Mouse (Mus musculus): ENCODE results near the gene Loxl3. TPM values are rescaled to one million over a fixed set of nuclear protein-coding genes. Genes with fewer than 3 reads are reported as not detected.

Gene Loxl3
- 10.1 and 23.6 TPM in 2 replicates for polyA plus RNA-seq (2012; rRNA removed; ENCODE audit: low replicate concordance)

DNA sequence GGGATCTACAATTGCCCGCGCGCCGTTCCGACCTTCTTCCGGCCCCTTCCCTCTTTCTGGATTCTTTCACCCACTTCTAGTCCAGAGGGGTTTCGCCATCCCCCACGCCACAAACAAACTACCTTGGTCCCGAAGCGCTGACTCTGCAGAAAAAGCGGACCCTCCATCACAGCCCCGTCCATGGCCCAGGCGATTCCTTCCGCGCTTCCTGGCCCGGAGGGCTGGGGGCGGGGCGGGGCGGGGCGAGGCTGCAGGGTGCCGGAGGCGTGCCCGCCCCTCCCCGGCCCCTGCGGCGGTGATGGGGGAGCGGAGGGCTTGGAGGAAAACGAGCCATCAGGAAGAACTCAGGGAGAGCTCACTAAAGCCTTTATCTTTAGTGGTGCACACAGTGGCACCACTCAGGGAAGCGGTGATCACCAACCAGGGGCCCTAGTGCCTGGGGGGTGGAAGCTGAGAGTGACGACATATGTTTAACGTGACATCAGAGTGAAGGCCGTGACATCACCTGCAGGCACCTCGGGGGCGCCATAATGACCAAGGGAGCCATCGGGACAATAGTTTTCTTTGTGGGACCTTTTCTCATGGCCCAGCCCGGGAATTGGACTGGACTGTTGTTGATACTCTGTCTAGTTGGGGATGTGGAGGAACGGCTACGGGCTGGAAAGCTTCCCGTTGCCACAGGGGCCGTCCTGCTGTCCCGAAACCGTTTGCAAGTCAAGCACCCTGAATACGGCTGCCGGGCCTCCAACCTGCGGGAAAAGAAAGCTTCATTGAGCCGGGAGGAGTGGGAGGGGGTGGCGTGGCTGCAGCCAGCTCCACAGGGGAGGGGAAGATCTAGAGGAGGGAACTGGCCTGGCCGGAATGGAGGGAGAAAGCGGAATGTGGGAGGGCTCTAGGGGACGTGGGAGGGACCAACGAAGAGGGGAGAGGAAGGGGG lies at the start of gene Loxl3, which contains the start of gene Dok1:
Gene Loxl3, plus strand, starts transcription at position 925 of the 937 bp plus-strand sequence.
Gene Dok1, minus strand, starts transcription at position 223 of the 937 bp plus-strand sequence.

DNA sequence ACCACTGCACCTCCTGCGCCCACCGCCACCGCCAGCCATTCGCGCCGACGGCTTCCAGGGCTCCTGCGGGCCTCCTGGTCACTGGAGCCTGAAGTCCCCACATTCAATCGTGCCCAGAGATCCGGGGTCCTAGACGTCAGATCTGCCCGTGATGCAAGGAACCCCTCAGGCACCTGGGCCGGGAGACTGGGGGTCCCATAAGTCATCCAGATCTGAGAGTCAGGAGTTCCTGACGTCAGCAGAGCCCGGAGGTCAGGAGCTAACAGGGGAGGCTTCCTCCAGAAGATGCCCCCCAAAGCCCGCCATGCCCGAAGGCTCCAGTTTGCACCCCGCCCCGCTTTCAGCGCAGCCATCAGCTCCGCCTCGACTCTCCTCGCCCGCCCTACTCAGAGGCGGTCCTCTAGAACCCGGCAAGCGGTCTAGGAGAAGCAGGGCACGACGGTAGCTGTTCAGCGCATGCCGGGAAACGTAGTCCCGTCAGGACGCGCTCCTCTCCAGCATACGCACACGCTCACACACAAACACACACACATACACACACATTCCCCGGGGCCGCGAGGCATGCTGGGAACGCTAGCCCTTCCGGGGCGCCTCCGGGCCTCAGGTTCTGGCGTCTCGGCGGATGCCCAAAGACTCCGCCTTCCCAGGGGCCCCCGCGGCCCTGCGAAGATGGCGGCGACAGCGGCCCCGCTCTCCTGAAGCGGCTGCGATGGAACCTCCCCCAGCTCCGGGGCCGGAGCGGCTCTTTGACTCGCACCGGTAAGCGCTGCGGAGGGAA lies 20.3 kb downstream of the Loxl3 start, which contains the start of gene Aup1:
Gene Aup1, plus strand, starts transcription at position 448 of the 778 bp plus-strand sequence.

DNA sequence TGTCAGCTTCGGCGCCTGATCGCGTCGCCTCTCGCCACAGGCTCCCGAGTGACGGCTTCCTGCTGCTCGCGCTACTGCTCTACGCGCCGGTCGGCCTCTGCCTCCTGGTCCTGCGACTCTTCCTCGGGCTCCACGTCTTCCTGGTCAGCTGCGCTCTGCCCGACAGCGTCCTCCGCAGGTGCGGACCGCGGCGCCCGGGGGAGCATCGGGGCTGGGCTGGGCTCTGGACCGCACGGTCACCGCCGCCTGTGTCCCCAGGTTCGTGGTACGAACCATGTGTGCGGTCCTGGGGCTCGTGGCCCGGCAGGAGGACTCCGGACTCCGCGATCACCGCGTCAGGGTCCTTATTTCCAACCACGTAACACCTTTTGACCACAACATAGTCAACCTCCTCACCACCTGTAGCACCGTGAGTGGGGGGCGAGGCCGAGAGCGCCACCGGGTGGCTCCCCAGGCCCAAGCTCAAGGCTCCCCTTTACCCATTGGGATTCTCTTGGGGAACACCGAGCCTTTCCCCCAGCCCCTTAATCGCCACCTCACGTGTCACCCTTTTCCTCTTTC lies 21.0 kb downstream of the Loxl3 start, which contains the start of gene Htra2:
Gene Htra2, minus strand, starts transcription at position 403 of the 561 bp plus-strand sequence.

DNA sequence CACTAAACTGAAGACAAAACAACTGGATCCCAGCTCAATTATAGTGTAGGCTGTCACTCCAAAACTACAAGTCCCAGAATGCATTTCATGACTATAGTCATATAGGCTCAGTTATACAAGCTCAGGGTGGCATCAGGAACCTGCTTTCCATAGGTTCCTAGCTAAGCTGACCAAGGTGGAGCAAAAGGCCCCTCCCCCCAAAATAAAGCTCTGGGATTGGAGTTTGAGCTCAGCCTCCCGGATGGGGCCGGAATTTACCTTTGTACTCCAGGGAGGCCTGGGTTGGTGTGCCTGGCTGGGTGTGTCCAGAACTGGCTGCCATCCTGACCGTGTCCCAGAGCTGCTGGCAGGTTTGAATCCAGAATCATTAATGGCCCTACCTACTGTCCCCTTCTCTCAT lies 23.8 kb downstream of the Loxl3 start, which contains the start of gene Dqx1:
Gene Dqx1, plus strand, starts transcription at position 55 of the 400 bp plus-strand sequence.

DNA sequence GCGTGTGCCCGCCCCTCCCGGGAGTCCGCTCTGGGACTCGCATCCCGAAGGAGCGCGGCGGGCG lies 36.1 kb downstream of the Loxl3 start, which contains the start of gene Tlx2:
Gene Tlx2, minus strand, starts transcription at position 47 of the 64 bp plus-strand sequence.

DNA sequence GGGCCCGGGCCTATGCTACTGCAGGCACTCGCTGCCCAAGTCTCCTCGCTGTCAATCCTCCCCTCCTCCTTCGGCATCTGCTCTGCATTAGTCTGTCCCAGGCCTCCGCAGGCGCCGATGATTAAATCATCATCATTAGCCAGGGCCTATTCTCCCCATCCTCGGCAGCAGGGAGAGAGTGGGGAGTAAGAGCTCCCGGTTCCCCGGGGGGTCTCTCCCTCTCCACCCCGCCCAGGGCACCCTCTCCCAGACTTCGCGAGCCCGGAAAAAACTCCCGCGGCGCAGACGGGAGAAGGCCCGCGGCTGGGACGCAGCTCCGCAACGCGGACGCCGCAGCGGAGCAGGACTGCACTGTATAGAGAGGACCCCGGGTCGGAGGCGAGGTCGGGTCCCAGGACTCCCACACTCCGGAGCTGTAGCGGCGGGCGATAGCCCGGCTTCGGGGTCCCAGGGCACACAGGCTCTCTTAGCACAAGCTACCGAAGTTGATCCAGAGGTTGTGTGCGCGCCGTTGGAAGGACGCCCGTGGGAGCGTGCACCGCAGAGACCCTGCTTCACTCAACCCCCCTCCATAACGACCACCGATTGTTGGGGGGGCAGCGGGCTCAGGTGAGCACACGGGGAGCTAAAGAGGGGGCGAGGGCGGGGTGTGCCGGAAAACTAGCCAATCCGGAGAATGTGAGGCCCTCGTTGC lies 43.8 kb downstream of the Loxl3 start, which contains the start of gene Pcgf1:
Gene Pcgf1, plus strand, starts transcription at position 240 of the 694 bp plus-strand sequence.

DNA sequence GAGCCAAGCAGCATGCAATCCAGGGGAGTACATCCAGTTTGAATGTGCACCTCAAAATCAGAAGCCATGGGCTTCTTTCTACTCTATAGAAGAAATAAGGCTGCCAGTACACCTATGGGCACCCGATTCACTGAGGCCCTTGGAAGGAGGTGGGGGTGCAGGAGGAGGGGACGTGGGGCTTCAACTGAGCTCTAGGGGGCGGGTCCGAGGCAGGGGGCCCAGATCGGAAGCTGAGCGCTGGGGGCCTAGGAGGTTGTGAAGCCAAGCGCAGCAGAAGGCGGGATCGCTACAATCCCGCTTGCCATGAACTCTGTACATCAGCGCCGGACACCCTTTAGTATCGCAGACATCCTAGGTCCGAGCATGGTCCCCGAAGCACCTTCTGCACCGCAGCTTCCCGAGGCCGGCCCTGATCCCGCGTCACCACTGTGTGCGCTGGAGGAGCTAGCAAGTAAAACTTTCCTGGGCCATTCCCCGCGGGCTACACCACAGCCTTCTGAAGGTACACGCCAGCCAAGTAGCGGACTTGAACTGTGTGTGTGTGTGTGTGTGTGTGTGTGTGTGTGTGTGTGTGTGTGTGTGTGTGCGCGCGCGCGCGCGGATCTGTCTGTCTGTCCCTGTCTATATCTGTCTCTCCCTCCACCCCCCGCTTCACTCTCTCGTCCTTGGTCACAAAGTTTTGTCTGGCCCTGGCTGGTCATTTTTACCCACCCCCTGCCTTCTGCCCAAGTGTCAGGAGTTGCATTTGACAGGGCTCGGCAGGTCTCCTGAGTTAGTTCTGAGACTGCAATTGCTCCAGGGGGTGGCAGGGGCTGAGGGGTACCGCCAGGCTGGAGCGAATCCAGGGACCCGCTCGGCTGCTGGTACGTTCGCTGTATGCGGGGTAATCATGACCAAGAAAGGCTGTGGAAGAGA lies 52.4 kb downstream of the Loxl3 start, which contains the start of gene Lbx2:
Gene Lbx2, plus strand, starts transcription at position 247 of the 915 bp plus-strand sequence.

DNA sequence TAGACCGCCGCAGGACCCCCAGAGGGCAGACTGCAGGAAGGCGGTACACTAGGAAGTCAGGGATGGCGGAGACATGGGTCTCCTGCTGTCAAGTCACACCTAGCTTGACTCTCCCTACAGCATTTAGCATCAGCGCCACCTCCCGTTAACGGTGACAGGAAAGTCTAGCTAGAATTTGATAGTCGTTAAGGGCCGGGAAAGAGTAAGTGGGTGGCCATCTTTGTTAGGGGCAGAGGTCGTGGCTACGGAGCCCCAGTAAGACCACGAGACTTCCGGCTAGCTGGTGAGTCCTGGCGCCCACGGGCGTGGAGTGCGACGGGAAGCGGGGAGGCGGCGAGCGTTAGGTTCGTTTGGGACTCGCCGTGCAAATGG lies 67.3 kb downstream of the Loxl3 start, which contains the start of the genes Ccdc142 and Gm42688:
Gene Ccdc142, plus strand, starts transcription at position 286 of the 372 bp plus-strand sequence.
Gene Gm42688, plus strand, starts transcription at position 302 of the 372 bp plus-strand sequence.

Other genes with a start within 250 kb of the Loxl3 start
- gene Sema4f, start 94.4 kb upstream of the Loxl3 start, polyA plus RNA-seq (2012; rRNA removed; ENCODE audit: low replicate concordance): 0.27 and 0.57 TPM in 2 replicates
- 0.57 and 0.59 TPM in 2 replicates for gene M1ap, start 87.3 kb upstream of the Loxl3 start, polyA plus RNA-seq (2012; rRNA removed; ENCODE audit: low replicate concordance)
- 11.2 and 13.9 TPM in 2 replicates for gene Dok1, start 702 bp upstream of the Loxl3 start, polyA plus RNA-seq (2012; rRNA removed; ENCODE audit: low replicate concordance)
- gene Aup1, start 20.3 kb downstream of the Loxl3 start, polyA plus RNA-seq (2012; rRNA removed; ENCODE audit: low replicate concordance): 309 and 367 TPM in 2 replicates
- gene Htra2, start 21.1 kb downstream of the Loxl3 start, polyA plus RNA-seq (2012; rRNA removed; ENCODE audit: low replicate concordance): 57.1 and 73.9 TPM in 2 replicates
- 1.7 and 2.6 TPM in 2 replicates for gene Dqx1, start 23.7 kb downstream of the Loxl3 start, polyA plus RNA-seq (2012; rRNA removed; ENCODE audit: low replicate concordance)
- not detected in 2 replicates for gene Tlx2, start 36.1 kb downstream of the Loxl3 start, polyA plus RNA-seq (2012; rRNA removed; ENCODE audit: low replicate concordance)
- 21.1 and 28.1 TPM in 2 replicates for gene Pcgf1, start 43.7 kb downstream of the Loxl3 start, polyA plus RNA-seq (2012; rRNA removed; ENCODE audit: low replicate concordance)
- gene Lbx2, start 52.2 kb downstream of the Loxl3 start, polyA plus RNA-seq (2012; rRNA removed; ENCODE audit: low replicate concordance): 2.4 and 3.2 TPM in 2 replicates
- gene Ccdc142, start 67.4 kb downstream of the Loxl3 start, polyA plus RNA-seq (2012; rRNA removed; ENCODE audit: low replicate concordance): 4.7 and 10.3 TPM in 2 replicates
- 4.1 and 7.8 TPM in 2 replicates for gene Gm42688, start 67.4 kb downstream of the Loxl3 start, polyA plus RNA-seq (2012; rRNA removed; ENCODE audit: low replicate concordance)
- gene Mrpl53, start 74.9 kb downstream of the Loxl3 start, polyA plus RNA-seq (2012; rRNA removed; ENCODE audit: low replicate concordance): 76.4 and 94.6 TPM in 2 replicates
- gene Mogs, start 81.3 kb downstream of the Loxl3 start, polyA plus RNA-seq (2012; rRNA removed; ENCODE audit: low replicate concordance): 27.7 and 77.1 TPM in 2 replicates
- gene Wbp1, start 87.4 kb downstream of the Loxl3 start, polyA plus RNA-seq (2012; rRNA removed; ENCODE audit: low replicate concordance): 165 and 170 TPM in 2 replicates
- 13.5 and 28.2 TPM in 2 replicates for gene Ino80b, start 91.3 kb downstream of the Loxl3 start, polyA plus RNA-seq (2012; rRNA removed; ENCODE audit: low replicate concordance)
- gene Rtkn, start 101.3 kb downstream of the Loxl3 start, polyA plus RNA-seq (2012; rRNA removed; ENCODE audit: low replicate concordance): 19.8 and 52.2 TPM in 2 replicates
- gene Wdr54, start 122.2 kb downstream of the Loxl3 start, polyA plus RNA-seq (2012; rRNA removed; ENCODE audit: low replicate concordance): 1.1 and 6.5 TPM in 2 replicates
- gene 1700003E16Rik, start 122.2 kb downstream of the Loxl3 start, polyA plus RNA-seq (2012; rRNA removed; ENCODE audit: low replicate concordance): 0.11 and 0.48 TPM in 2 replicates
- gene Dctn1, start 131.7 kb downstream of the Loxl3 start, polyA plus RNA-seq (2012; rRNA removed; ENCODE audit: low replicate concordance): 126 and 138 TPM in 2 replicates
- gene Slc4a5, start 185.7 kb downstream of the Loxl3 start, polyA plus RNA-seq (2012; rRNA removed; ENCODE audit: low replicate concordance): 0.05 and 0.11 TPM in 2 replicates